Mouse (Mus musculus) B cell, adult 67 days (primary cell): ENCODE results near the gene Vmn2r43. TPM values are rescaled to one million over a fixed set of nuclear protein-coding genes. Genes with fewer than 3 reads are reported as not detected.

ENCODE experiments used
- total RNA-seq, 2 experiments: library from RNA; stranded (reverse); gene quantifications; 4 replicates each; pipeline ENCODE4 v1.2.4; 2023

The Vmn2r43 gene
- total RNA-seq, result not detected

DNA sequence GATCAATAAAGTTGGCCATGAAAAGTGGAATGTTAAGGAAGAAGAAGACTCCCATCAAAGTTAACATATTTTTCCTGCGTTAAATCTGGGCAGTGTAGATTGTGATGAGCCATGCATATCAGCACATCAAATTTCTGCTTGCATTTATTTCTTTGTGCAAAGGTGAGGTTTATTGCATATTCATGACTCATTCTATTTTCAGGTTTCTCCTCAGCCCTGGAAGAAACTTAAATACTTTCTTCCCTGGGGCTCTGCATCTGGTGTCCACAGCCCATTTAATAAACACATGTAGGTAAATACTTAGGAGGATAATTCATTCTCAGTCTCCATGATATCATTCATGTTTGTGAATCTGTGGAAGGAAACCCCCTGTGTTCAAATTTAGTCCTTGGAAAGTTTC lies at the start of gene Vmn2r43:
Gene Vmn2r43 (minus strand): TSS at position 101 of the 400 bp plus-strand sequence.

DNA sequence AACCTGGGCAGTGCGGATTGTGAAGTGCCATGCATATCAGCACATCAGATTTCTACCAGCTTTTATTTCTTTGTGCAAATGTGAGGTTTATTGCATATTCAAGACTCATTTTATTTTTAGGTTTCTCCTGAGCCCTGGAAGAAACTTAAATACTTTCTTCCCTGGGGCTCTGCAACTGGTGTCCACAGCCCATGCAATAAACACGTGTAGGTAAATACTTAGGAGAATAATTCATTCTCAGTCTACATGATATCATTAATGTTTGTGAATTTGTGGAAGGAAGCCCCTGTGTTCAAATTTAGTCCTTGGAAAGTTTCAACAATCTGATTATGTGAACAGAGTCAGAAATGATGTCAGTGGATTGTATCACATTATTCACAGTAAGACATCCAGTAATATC lies 60.2 kb downstream of the Vmn2r43 start, which contains the start of gene Vmn2r42:
Gene Vmn2r42 (minus strand): TSS at position 101 of the 400 bp plus-strand sequence.

Other genes starting within 250 kb of the Vmn2r43 start
- gene Vmn2r41, start 98.9 kb downstream of the Vmn2r43 start, total RNA-seq, result not detected
- not detected for gene Vmn2r42, start 60.3 kb downstream of the Vmn2r43 start, total RNA-seq
- gene Vmn2r44, start 122.7 kb upstream of the Vmn2r43 start, total RNA-seq, result not detected
- not detected for gene Vmn2r45, start 228.5 kb upstream of the Vmn2r43 start, total RNA-seq